Mouse (Mus musculus) liver, embryonic 11.5 days (tissue): Measurements from ENCODE around the gene Pgd. TPM values are rescaled to one million over a fixed set of nuclear protein-coding genes. Genes with fewer than 3 reads are reported as not detected.
"Not testable (repeated sequence)": the region's sequence is repeated elsewhere in the genome, so short reads cannot be mapped to it uniquely, and the experiment has no call there.

Source experiments
- ATAC-seq: fragments of 200-750 bp; cut with Nextera tagmentation; replicated peaks from 2 replicates; pipeline ENCODE4 v1.8.0; 2017; ENCODE audit warnings: moderate number of reproducible peaks, mild to moderate bottlenecking, moderate TSS enrichment, moderate library complexity; ENCODE audit not compliant: low FRiP score
- DNase-seq: peaks from one replicate; pipeline ENCODE4 v3.0.0-alpha.2; 2017; ENCODE audit warnings: low spot score
- H3K27ac ChIP-seq: fragments of 300-500 bp; sonication (generic); 2 replicates; pipeline ENCODE4 v1.5.1; 2014; ENCODE audit warnings: mild to moderate bottlenecking, low read depth, low read length, control low read depth
- H3K27me3 ChIP-seq: fragments of 300-500 bp; sonication (generic); replicated peaks from 2 replicates; pipeline ENCODE4 v1.6.1; 2014; ENCODE audit warnings: low read length, mixed read lengths; ENCODE audit not compliant: control insufficient read depth, insufficient read depth
- H3K36me3 ChIP-seq: fragments of 300-500 bp; sonication (generic); 2 replicates; pipeline ENCODE4 v1.6.1; 2014; ENCODE audit warnings: mild to moderate bottlenecking, low read length, moderate library complexity, mixed read lengths; ENCODE audit not compliant: control insufficient read depth, insufficient read depth
- H3K4me1 ChIP-seq: fragments of 300-500 bp; sonication (generic); replicated peaks from 2 replicates; pipeline ENCODE4 v1.6.1; 2014; ENCODE audit warnings: low read length, mixed read lengths; ENCODE audit not compliant: control insufficient read depth, insufficient read depth
- H3K4me2 ChIP-seq: fragments of 300-500 bp; sonication (generic); 2 replicates; pipeline ENCODE4 v1.6.1; 2014; ENCODE audit warnings: mild to moderate bottlenecking, control low read depth, moderate library complexity
- H3K4me3 ChIP-seq: fragments of 300-500 bp; sonication (generic); 2 replicates; pipeline ENCODE4 v1.5.1; 2014; ENCODE audit warnings: low read depth, low read length, control low read depth
- H3K9ac ChIP-seq: fragments of 300-500 bp; sonication (generic); 2 replicates; pipeline ENCODE4 v1.6.1; 2014; ENCODE audit warnings: low read depth, low read length, control low read depth
- H3K9me3 ChIP-seq: fragments of 300-500 bp; sonication (generic); 2 replicates; pipeline ENCODE4 v1.6.1; 2016; ENCODE audit warnings: low read length, inconsistent platforms, mixed read lengths; ENCODE audit not compliant: control insufficient read depth
- WGBS: fragments of 180-500 bp; shearing (Covaris S2); extraction: QIAGEN DNeasy Blood & Tissue Kit; methylation state at CpG from one replicate; pipeline ENCODE4 v1.1.7; 2014; 5-methylcytosine and 5-hydroxymethylcytosine counted together
- polyA plus RNA-seq: library from polyadenylated mRNA; unstranded; fragments of >200 nt; fragmentation: Nextera tagmentation; extraction: Ambion mirVana; gene quantifications from 2 replicates; pipeline ENCODE4 v1.2.1, GENCODE M21; 2014

The Pgd gene
- 49.9 and 57.3 TPM in 2 replicates for polyA plus RNA-seq

DNA sequence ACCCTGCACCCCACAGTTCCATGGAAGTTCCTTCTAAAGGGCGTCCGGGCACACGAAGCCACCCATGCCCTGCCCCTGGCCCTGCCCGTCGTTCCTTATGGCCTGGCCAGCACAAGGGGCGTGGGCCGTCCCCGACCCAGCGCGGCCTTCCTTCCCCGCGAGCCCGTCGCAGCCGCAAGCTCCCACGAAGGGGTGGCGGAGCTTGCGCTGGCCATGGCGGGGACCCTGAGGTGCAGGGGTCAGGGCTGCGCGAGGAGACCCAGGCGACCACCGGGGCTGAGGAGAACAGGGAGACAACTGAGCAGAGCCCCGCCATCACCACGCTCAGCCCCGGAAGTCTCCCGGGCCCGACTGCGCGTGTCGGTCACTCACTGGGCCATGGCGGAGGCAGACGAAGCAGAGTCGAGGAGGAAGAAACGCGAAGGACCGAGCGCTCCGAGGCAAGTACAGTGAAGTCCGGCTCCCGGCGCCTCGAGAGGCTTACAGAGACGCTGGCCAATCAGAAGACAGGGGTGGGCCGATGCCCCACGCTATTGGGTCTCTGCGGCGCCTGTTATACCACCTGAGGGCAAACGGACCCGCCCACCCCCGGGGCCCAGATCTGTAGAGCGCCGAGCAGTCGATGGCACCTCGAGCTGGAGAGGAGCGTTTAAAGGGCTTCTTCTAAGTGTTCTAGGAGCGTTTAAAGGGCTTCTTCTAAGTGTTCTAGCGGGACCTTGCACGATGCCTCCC is at the start of gene Pgd:
TSS of gene Pgd (minus strand) at position 557 of the 732 bp plus-strand sequence.
- 0% methylated on average over 59 of the region's 59 CpGs for WGBS
- peak within 1 kb of the TSS; percentile 86 for H3K4me2 ChIP-seq
- peak; percentile 99 for ATAC-seq
- no peaks in the 10 kb centered on the region for H3K27me3 ChIP-seq
- H3K27ac ChIP-seq = peak within 1 kb of the TSS; percentile 71
- H3K4me1 ChIP-seq = peaks cover 8% of the 10 kb centered on the region
- peaks cover 3% of the 10 kb centered on the region; the same call in 1 of the 2 replicates for H3K36me3 ChIP-seq
- peak within 1 kb of the TSS; percentile 86 for H3K4me3 ChIP-seq
- no peaks in the 10 kb centered on the region for H3K9me3 ChIP-seq
- peak within 1 kb of the TSS; percentile 87 for H3K9ac ChIP-seq
- peak; percentile 95 for DNase-seq

- Histone ChIP-seq H3K4me1 (no peaks in the 10 kb centered on the region), H3K27ac (no peak overlapping the region), H3K4me2 (no peak overlapping the region), H3K9me3 (no peaks in the 10 kb centered on the region), H3K9ac (no peak overlapping the region), H3K27me3 (no peaks in the 10 kb centered on the region), H3K4me3 (no peak overlapping the region), H3K36me3 (peaks cover 24% of the 10 kb centered on the region)
- WGBS = 91% methylated on average over 9 of the region's 9 CpGs
- DNase-seq (no peak), ATAC-seq (no peak)
Measured at GRCm38 (mm10) chr4:149215982-149216381, 49.4 kb upstream of the Pgd start.

DNA sequence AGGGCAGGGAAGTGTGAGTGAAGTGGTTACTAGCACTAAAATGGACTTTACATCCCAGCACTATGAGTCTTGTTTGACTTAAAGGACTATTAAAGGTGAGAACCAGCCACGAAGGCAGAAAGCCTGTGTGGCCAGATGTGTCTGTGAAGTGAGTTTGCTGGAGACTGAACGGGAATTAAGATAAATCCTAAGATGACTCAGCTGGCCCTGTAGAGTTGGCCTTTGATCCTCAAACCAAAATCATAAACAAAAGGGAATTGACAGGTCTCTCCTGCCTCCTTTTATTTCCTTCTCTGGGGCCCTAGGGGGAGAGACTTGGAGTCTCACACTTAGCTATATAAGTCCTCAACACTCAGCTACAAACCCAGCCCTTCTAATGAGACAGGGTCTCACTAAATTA is 48.8 kb upstream of the Pgd start:
- Histone ChIP-seq H3K4me1 (no peaks in the 10 kb centered on the region), H3K27me3 (no peaks in the 10 kb centered on the region), H3K27ac (no peak overlapping the region), H3K9me3 (no peaks in the 10 kb centered on the region), H3K4me3 (no peak overlapping the region), H3K36me3 (peaks cover 23% of the 10 kb centered on the region), H3K9ac (no peak overlapping the region), H3K4me2 (no peak overlapping the region)
- no peak for DNase-seq
- no peak for ATAC-seq
- 46% methylated on average over 2 of the region's 2 CpGs for WGBS

DNA sequence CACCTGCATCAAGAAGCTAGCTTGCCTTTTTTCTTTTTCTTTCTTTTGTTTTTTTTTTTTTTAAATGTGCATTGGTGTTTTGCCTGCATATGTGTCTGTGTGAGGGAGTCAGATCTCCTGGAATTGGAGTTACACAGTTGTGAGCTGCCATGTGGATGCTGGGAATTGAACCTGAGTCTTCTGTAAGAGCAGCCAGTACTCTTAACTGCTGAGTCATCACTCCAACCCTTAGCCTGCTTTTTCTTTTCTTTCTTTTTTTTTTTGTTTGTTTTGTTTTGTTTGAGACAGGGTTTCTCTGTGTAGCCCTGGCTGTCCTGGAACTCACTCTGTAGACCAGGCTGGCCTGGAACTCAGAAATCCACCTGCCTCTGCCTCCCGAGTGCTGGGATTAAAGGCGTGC is 47.9 kb upstream of the Pgd start:
- H3K4me3 ChIP-seq, H3K27ac ChIP-seq, H3K4me1 ChIP-seq, H3K4me2 ChIP-seq, ATAC-seq, H3K9ac ChIP-seq, H3K9me3 ChIP-seq, DNase-seq, H3K27me3 ChIP-seq: not testable (repeated sequence)
- peaks cover 23% of the 10 kb centered on the region for H3K36me3 ChIP-seq
- 81% methylated on average over 2 of the region's 2 CpGs for WGBS

DNA sequence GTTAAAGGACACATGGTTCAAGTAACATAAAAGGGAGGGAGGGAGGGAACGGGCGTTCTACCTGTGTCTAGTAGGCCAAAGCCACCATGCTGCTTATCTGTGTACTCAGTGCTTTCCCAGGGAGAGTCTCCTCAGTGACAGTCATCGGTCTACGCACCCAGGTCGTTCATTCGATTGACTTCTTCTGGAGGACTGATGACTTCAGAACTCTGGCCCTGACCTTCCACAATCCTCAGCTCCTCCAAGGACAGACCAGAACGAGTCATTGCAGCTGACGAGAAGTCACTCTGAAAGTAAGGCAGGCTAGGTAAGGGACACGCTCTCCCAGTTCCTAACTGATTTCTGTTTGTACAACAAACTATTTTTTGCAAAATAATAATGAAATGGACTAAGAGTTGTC is 46.9 kb upstream of the Pgd start:
- no peaks in the 10 kb centered on the region for H3K4me1 ChIP-seq
- no peaks in the 10 kb centered on the region for H3K9me3 ChIP-seq
- no peak overlapping the region for H3K27ac ChIP-seq
- H3K4me2 ChIP-seq = no peak overlapping the region
- DNase-seq = no peak
- H3K36me3 ChIP-seq = peaks cover 23% of the 10 kb centered on the region
- ATAC-seq = no peak
- no peak overlapping the region for H3K4me3 ChIP-seq
- no peaks in the 10 kb centered on the region for H3K27me3 ChIP-seq
- H3K9ac ChIP-seq = no peak overlapping the region
- WGBS = 95% methylated on average over 9 of the region's 9 CpGs

DNA sequence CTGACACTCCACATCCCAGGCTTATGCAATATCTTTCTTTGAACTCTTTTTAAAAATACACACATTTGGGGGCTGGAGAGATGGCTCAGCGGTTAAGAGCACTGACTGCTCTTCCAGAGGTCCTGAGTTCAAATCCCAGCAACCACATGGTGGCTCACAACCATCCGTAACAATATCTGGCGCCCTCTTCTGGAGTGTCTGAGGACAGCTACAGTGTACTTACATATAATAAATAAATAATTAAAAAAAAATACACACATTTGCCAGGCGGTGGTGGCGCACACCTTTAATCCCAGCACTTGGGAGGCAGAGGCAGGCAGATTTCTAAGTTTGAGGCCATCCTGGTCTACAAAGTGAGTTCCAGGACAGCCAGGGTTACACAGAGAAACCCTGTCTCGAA is 44.9 kb upstream of the Pgd start:
- H3K9ac ChIP-seq, H3K4me2 ChIP-seq, H3K9me3 ChIP-seq, H3K27me3 ChIP-seq, H3K4me1 ChIP-seq, ATAC-seq, H3K4me3 ChIP-seq, H3K27ac ChIP-seq, DNase-seq: not testable (repeated sequence)
- WGBS = 88% methylated on average over 6 of the region's 6 CpGs
- peaks cover 24% of the 10 kb centered on the region for H3K36me3 ChIP-seq

DNA sequence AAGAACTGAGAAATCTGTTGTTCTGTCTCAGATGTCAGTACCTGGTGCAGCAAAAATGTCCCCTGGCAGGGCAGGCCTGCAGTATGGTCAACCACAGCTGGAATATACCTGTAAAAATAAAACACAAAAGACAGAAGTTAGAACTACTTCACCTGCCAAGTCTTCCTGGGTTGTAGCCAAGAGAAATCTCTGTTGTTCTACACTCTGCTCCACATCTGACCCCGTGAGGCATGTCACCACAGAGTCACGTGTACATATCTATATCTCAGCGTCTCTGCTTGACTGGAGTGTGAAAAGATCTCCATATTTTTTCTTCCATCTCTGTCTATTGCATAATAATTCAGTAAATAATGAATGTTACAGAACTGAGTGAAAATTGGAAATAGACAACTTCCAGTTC is 35.9 kb upstream of the Pgd start:
- peaks cover 17% of the 10 kb centered on the region for H3K36me3 ChIP-seq
- no peak for ATAC-seq

GRCm38 (mm10) chr4:149201110-149201509 is 34.5 kb upstream of the Pgd start:
- no peaks in the 10 kb centered on the region for H3K9me3 ChIP-seq
- ATAC-seq (no peak), DNase-seq (no peak)
- peaks cover 15% of the 10 kb centered on the region for H3K36me3 ChIP-seq
- WGBS = 84% methylated on average over 4 of the region's 4 CpGs
- no peaks in the 10 kb centered on the region for H3K4me1 ChIP-seq
- H3K27ac ChIP-seq = no peak overlapping the region
- H3K4me3 ChIP-seq = no peak overlapping the region
- H3K9ac ChIP-seq = no peak overlapping the region
- no peak overlapping the region for H3K4me2 ChIP-seq
- no peaks in the 10 kb centered on the region for H3K27me3 ChIP-seq

More for the DNA sequence above, 35.9 kb upstream of the Pgd start:
- Histone ChIP-seq H3K4me1 (no peaks in the 10 kb centered on the region), H3K27me3 (no peaks in the 10 kb centered on the region), H3K4me3 (no peak overlapping the region), H3K9me3 (no peaks in the 10 kb centered on the region), H3K27ac (no peak overlapping the region), H3K4me2 (no peak overlapping the region), H3K9ac (no peak overlapping the region)
- DNase-seq = no peak
- 82% methylated on average over 3 of the region's 3 CpGs for WGBS

DNA sequence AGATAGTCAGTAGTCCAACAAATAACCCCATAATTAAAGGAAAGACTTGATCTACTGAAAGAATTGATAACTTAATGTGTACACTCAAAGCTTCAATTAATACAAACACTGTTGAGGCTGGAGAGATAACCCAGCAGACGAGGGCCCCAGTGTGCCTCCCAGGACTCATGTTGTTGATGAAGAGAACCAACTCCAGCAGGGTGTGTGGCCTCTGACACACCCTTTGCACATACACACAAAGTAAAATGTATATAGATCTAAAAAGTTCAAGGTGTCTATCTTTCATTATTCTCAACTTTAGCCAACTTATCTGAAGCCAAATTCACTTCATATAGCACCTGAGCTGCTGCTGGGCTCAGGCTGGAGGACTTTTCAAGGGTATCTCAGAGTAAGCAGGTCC is 30.6 kb upstream of the Pgd start:
- Histone ChIP-seq H3K9me3 (no peaks in the 10 kb centered on the region), H3K36me3 (peaks cover 13% of the 10 kb centered on the region), H3K4me2 (no peak overlapping the region), H3K4me3 (no peak overlapping the region), H3K27ac (no peak overlapping the region), H3K27me3 (no peaks in the 10 kb centered on the region), H3K4me1 (no peaks in the 10 kb centered on the region), H3K9ac (no peak overlapping the region)
- no peak for DNase-seq
- 44% methylated on average over 1 of the region's 1 CpGs for WGBS
- ATAC-seq = no peak
